Mouse (Mus musculus) CH12.LX (cell line): ENCODE results near the gene Fars2. TPM values are rescaled to one million over a fixed set of nuclear protein-coding genes. Genes with fewer than 3 reads are reported as not detected.
"Not testable (repeated sequence)": the region's sequence is repeated elsewhere in the genome, so short reads cannot be mapped to it uniquely, and the experiment has no call there.

Source experiments
- DNase-seq: peaks from one replicate; pipeline ENCODE4 v3.0.0-alpha.2; 2013; ENCODE audit errors: extremely low read depth
- H3K27ac ChIP-seq: 2 replicates; pipeline ENCODE4 v1.5.1; 2012; ENCODE audit warnings: low read depth, mild to moderate bottlenecking, control low read depth, moderate library complexity; ENCODE audit not compliant: insufficient read depth
- H3K27me3 ChIP-seq: replicated peaks from 2 replicates; pipeline ENCODE3; 2012; ENCODE audit warnings: inconsistent platforms
- H3K36me3 ChIP-seq, 2 experiments: replicated peaks in 1 of 2; 2 replicates each; pipeline versions ENCODE3 to v1.6.1; 2012; ENCODE audit warnings: inconsistent platforms in 1 of 2, low read length in 1 of 2, mild to moderate bottlenecking in 1 of 2, mixed read lengths in 1 of 2, moderate library complexity in 1 of 2; ENCODE audit not compliant: control insufficient read depth in 1 of 2, insufficient read depth in 1 of 2
- H3K4me1 ChIP-seq, 2 experiments: 2 replicates each; pipeline ENCODE4 v1.6.1; 2012; ENCODE audit warnings: inconsistent platforms in 1 of 2, moderate library complexity in 1 of 2; ENCODE audit not compliant: insufficient read depth in 2 of 2, control insufficient read depth in 1 of 2
- H3K4me2 ChIP-seq: 2 replicates; pipeline ENCODE4 v1.6.1; 2012; ENCODE audit warnings: low read depth, mild to moderate bottlenecking, control low read depth; ENCODE audit not compliant: poor library complexity, insufficient read depth, severe bottlenecking
- H3K4me3 ChIP-seq, 3 experiments: fragments of 150-350 bp in 1 of 3; sonication (generic) in 1 of 3; replicated peaks in 1 of 3; 2 replicates each; pipeline versions ENCODE3 to v1.5.1; 2011 to 2012; ENCODE audit warnings: low read depth in 2 of 3, low read length in 2 of 3, mild to moderate bottlenecking in 2 of 3, moderate library complexity in 2 of 3, control low read depth in 1 of 3, improper control_type of control experiment in 1 of 3, inconsistent platforms in 1 of 3, mixed read lengths in 1 of 3; ENCODE audit not compliant: poor library complexity in 1 of 3
- H3K79me2 ChIP-seq: replicated peaks from 2 replicates; pipeline ENCODE4 v1.6.1; 2012; ENCODE audit warnings: mild to moderate bottlenecking, moderate library complexity; ENCODE audit not compliant: control insufficient read depth, poor library complexity, insufficient read depth, severe bottlenecking; ENCODE audit errors: extremely low read depth
- H3K9ac ChIP-seq: 2 replicates; pipeline ENCODE4 v1.6.1; 2012; ENCODE audit warnings: low read depth, mild to moderate bottlenecking, control low read depth, moderate library complexity; ENCODE audit not compliant: insufficient read depth
- H3K9me3 ChIP-seq: replicated peaks from 2 replicates; pipeline ENCODE3; 2012; ENCODE audit warnings: low read length, inconsistent platforms, mixed read lengths
- CTCF ChIP-seq, 2 experiments: IDR thresholded peaks in 1 of 2; conservative IDR thresholded peaks in 1 of 2; 2 replicates each; pipeline ENCODE4 v1.5.1; 2011 to 2012; ENCODE audit warnings: low read depth in 2 of 2, low read length in 2 of 2, improper control_type of control experiment in 1 of 2, inconsistent platforms in 1 of 2, mild to moderate bottlenecking in 1 of 2, moderate library complexity in 1 of 2
- E2F4 ChIP-seq: IDR thresholded peaks from 2 replicates; pipeline ENCODE4 v1.6.1; 2011; ENCODE audit warnings: low read depth, low read length, improper control_type of control experiment; ENCODE audit not compliant: insufficient replicate concordance
- EP300 ChIP-seq: IDR thresholded peaks from 2 replicates; pipeline ENCODE4 v1.6.1; 2011; ENCODE audit warnings: low read length, improper control_type of control experiment
- IRF4 ChIP-seq: IDR thresholded peaks from 2 replicates; pipeline ENCODE4 v1.6.1; 2014; ENCODE audit warnings: low read depth, mild to moderate bottlenecking, inconsistent platforms, low read length, improper control_type of control experiment
- MAFK ChIP-seq: IDR thresholded peaks from 2 replicates; pipeline ENCODE4 v1.6.1; 2011; ENCODE audit warnings: low read length, improper control_type of control experiment; ENCODE audit not compliant: insufficient replicate concordance
- MEF2A ChIP-seq: IDR thresholded peaks from 2 replicates; pipeline ENCODE4 v1.6.1; 2014; ENCODE audit warnings: low read depth, mild to moderate bottlenecking, inconsistent platforms, low read length, improper control_type of control experiment, borderline replicate concordance
- NELFE ChIP-seq: IDR thresholded peaks from 2 replicates; pipeline ENCODE4 v1.6.1; 2011; ENCODE audit warnings: low read depth, low read length, improper control_type of control experiment
- RCOR1 ChIP-seq: conservative IDR thresholded peaks from 2 replicates; pipeline ENCODE4 v1.6.1; 2012; ENCODE audit warnings: low read depth, mild to moderate bottlenecking, inconsistent platforms, low read length, improper control_type of control experiment
- TBP ChIP-seq: conservative IDR thresholded peaks from 2 replicates; pipeline ENCODE4 v1.6.1; 2011; ENCODE audit warnings: low read depth, low read length, improper control_type of control experiment
- ZC3H11A ChIP-seq: IDR thresholded peaks from 2 replicates; pipeline ENCODE4 v1.6.1; 2012; ENCODE audit warnings: low read depth, mild to moderate bottlenecking, inconsistent platforms, low read length, improper control_type of control experiment
- ZMIZ1 ChIP-seq: IDR thresholded peaks from 2 replicates; pipeline ENCODE4 v1.6.1; 2012; ENCODE audit warnings: low read depth, mild to moderate bottlenecking, inconsistent platforms, low read length, improper control_type of control experiment
- ZNF384 ChIP-seq: IDR thresholded peaks from 2 replicates; pipeline ENCODE4 v1.6.1; 2012; ENCODE audit warnings: low read depth, low read length, improper control_type of control experiment, inconsistent platforms
- dilution Hi-C: fragments of 300-500 bp; cut with MboI; formaldehyde crosslinking; loops from 2 replicates; pipeline ENCODE4 v1.14.3; 2020; ENCODE audit warnings: low sequenced_read_pairs; ENCODE audit not compliant: extremely low pct_unique_long_range_greater_than_20kb, extremely low pct_ligation_motif_present
- in situ Hi-C: fragments of 300-500 bp; cut with MboI; formaldehyde crosslinking; loops from 3 replicates; pipeline ENCODE4 v1.14.3; 2019; ENCODE audit warnings: low sequenced_read_pairs, low pct_ligation_motif_present, low pct_unique_long_range_greater_than_20kb, mixed read lengths
- polyA plus RNA-seq: library from polyadenylated mRNA; unstranded; fragments of >175 nt; gene quantifications from 2 replicates; pipeline ENCODE4 v1.2.1, GENCODE M21; 2012; ENCODE audit warnings: low read depth; ENCODE audit not compliant: insufficient read length
- total RNA-seq, 2 experiments: library from RNA; depleted of rRNA; stranded (reverse); fragments of 300-350 nt in 1 of 2; fragments of >200 nt in 1 of 2; gene quantifications; 2 replicates each; pipeline ENCODE4 v1.2.3; 2012 to 2014

Fars2 gene
- total and polyA plus RNA-seq, 3 experiments = 30.2 to 47.7 (median 46.4) TPM

DNA sequence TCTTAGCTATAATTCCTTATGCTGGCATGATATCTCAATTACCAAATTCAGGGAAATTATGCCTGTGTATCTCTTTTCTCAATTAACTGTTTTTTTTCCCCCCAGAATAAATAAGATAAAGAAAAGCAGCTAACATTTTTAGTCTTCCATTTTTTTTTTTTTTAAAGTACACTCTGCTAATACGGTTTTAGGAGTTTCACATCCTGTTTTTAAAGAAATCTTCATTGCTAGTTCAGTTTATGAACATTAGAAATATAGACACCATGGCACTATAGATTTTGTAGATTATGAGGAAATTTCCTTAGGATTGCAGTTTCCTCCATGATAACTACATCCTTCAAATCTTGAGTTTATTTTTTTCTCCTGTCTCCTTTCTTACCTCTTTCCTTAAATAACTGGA is 46.7 kb downstream of the Fars2 start:
- in situ Hi-C loops = no loop called here
- Histone ChIP-seq H3K27ac (no peak overlapping the region), H3K36me3 (peaks cover 0 to 11% of the 10 kb centered on the region in 2 experiments), H3K4me1 (peaks cover 0 to 16% of the 10 kb centered on the region in 2 experiments; a peak in 2 of 4 replicates), H3K27me3 (no peaks in the 10 kb centered on the region), H3K9me3 (no peaks in the 10 kb centered on the region), H3K4me3 (no peak overlapping the region), H3K4me2 (no peak overlapping the region), H3K79me2 (no peaks in the 10 kb centered on the region), H3K9ac (no peak overlapping the region)
- TF ChIP-seq IRF4 = peak; percentile 73; the same call in 1 of the 2 replicates
- TF ChIP-seq CTCF (conservative IDR thresholded peaks at IDR 0.05 in 1 of 2, IDR thresholded peaks at IDR 0.05 in 1 of 2; ENCODE audit: low read depth in 2 of 2, low read length in 2 of 2) = no peak
- TF ChIP-seq MAFK = no peak
- TF ChIP-seq EP300 = peak; percentile 67
- TF ChIP-seq E2F4 = no peak
- peak; percentile 93 for TF ChIP-seq ZNF384
- dilution Hi-C loops = no loop called here
- DNase-seq = no peak

DNA sequence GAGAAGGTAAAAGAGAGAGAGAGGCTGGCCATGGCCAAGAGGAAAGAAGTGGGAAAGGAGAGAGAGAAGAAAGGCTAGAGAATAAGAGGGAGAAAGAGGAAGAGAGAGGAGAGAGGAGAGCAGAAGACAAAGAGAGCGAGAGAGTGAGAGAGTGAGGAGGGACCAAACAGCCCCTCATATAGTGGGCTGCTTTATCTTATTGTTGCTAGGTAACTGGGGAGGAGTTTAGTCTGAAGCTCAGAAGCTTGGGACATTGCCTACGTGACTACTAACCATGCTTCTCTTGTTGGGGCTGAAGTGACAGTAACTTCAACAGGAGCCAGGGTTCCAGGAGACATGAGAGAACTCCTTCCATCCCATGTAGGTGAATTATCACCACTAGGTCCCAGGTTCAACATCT is 55.8 kb downstream of the Fars2 start:
- DNase-seq, H3K4me2 ChIP-seq, dilution Hi-C loops, H3K9ac ChIP-seq, H3K27ac ChIP-seq, in situ Hi-C loops, H3K9me3 ChIP-seq, H3K4me3 ChIP-seq, H3K36me3 ChIP-seq, H3K27me3 ChIP-seq, H3K79me2 ChIP-seq: not testable (repeated sequence)
- H3K4me1 ChIP-seq = peaks cover 2 to 19% of the 10 kb centered on the region in 2 experiments; a peak in 3 of 4 replicates

DNA sequence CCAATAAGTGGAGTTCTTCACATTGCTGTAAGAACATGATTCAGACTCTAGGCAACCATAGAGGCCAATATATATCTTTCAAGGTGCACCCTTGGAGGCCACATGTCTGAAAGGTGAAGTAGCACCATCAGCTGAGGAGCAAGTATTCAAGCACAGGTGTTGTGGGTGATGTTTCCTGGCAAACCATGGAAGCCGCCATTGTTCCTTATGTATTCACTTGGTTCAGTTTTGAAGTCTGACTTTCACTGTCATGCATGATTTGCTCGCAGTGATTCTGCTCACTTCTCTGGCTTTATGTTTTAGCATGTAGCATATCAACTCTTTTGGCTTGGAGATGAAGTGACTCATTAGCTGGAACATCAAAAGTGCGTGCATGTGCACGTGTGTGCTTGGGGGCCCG is 56.9 kb downstream of the Fars2 start:
- no peaks in the 10 kb centered on the region for H3K27me3 ChIP-seq
- dilution Hi-C loops (no loop called here), in situ Hi-C loops (no loop called here)
- no peak for DNase-seq
- H3K4me3 ChIP-seq = no peak overlapping the region
- no peaks in the 10 kb centered on the region for H3K36me3 ChIP-seq
- no peak overlapping the region for H3K4me2 ChIP-seq
- no peak overlapping the region for H3K9ac ChIP-seq
- TF ChIP-seq EP300 (no peak), NELFE (no peak), TBP (no peak), ZC3H11A (no peak), CTCF (conservative IDR thresholded peaks at IDR 0.05 in 1 of 2, IDR thresholded peaks at IDR 0.05 in 1 of 2; ENCODE audit: low read depth in 2 of 2, low read length in 2 of 2) (no peak), ZMIZ1 (no peak), MEF2A (no peak), RCOR1 (no peak)
- no peak overlapping the region for H3K27ac ChIP-seq
- H3K79me2 ChIP-seq = no peaks in the 10 kb centered on the region
- peaks cover 2 to 19% of the 10 kb centered on the region in 2 experiments; a peak in 3 of 4 replicates for H3K4me1 ChIP-seq
- H3K9me3 ChIP-seq = no peaks in the 10 kb centered on the region
